Mouse (Mus musculus) stomach, embryonic 15.5 days (tissue): Measurements from ENCODE around the gene Lyve1. TPM values are rescaled to one million over a fixed set of nuclear protein-coding genes. Genes with fewer than 3 reads are reported as not detected.

Experiments used
- ATAC-seq: fragments of 200-750 bp; cut with Nextera tagmentation; 2 replicates; pipeline ENCODE4 v1.8.0; 2017; ENCODE audit warnings: low read depth, moderate number of reproducible peaks, moderate TSS enrichment; ENCODE audit not compliant: insufficient read depth, low FRiP score
- H3K27ac ChIP-seq: fragments of 300-500 bp; sonication (generic); 2 replicates; pipeline ENCODE4 v1.5.1; 2015; ENCODE audit warnings: mild to moderate bottlenecking, inconsistent platforms
- H3K27me3 ChIP-seq: fragments of 300-500 bp; sonication (generic); replicated peaks from 2 replicates; pipeline ENCODE4 v1.6.1; 2015; ENCODE audit warnings: inconsistent platforms
- H3K36me3 ChIP-seq: fragments of 300-500 bp; sonication (generic); 2 replicates; pipeline ENCODE4 v1.6.1; 2015; ENCODE audit warnings: inconsistent platforms
- H3K4me1 ChIP-seq: fragments of 300-500 bp; sonication (generic); 2 replicates; pipeline ENCODE4 v1.6.1; 2015; ENCODE audit warnings: inconsistent platforms
- H3K4me2 ChIP-seq: fragments of 300-500 bp; sonication (generic); 2 replicates; pipeline ENCODE4 v1.6.1; 2015; ENCODE audit warnings: mild to moderate bottlenecking, inconsistent platforms
- H3K4me3 ChIP-seq: fragments of 300-500 bp; sonication (generic); replicated peaks from 2 replicates; pipeline ENCODE4 v1.5.1; 2015; ENCODE audit warnings: inconsistent platforms
- H3K9ac ChIP-seq: fragments of 300-500 bp; sonication (generic); 2 replicates; pipeline ENCODE4 v1.6.1; 2015; ENCODE audit warnings: inconsistent platforms
- H3K9me3 ChIP-seq: fragments of 300-500 bp; sonication (generic); 2 replicates; pipeline ENCODE4 v1.6.1; 2016; ENCODE audit warnings: inconsistent platforms
- WGBS: fragments of 180-500 bp; shearing (Covaris S2); methylation state at CpG from one replicate; pipeline ENCODE4 v1.1.7; 2015; 5-methylcytosine and 5-hydroxymethylcytosine counted together
- polyA plus RNA-seq: library from polyadenylated mRNA; unstranded; fragments of >200 nt; fragmentation: Nextera tagmentation; extraction: Ambion mirVana; gene quantifications from 2 replicates; pipeline ENCODE4 v1.2.1, GENCODE M21; 2015

Gene Lyve1
- polyA plus RNA-seq, 1 experiment from 2014 or later: 13.8 TPM

DNA sequence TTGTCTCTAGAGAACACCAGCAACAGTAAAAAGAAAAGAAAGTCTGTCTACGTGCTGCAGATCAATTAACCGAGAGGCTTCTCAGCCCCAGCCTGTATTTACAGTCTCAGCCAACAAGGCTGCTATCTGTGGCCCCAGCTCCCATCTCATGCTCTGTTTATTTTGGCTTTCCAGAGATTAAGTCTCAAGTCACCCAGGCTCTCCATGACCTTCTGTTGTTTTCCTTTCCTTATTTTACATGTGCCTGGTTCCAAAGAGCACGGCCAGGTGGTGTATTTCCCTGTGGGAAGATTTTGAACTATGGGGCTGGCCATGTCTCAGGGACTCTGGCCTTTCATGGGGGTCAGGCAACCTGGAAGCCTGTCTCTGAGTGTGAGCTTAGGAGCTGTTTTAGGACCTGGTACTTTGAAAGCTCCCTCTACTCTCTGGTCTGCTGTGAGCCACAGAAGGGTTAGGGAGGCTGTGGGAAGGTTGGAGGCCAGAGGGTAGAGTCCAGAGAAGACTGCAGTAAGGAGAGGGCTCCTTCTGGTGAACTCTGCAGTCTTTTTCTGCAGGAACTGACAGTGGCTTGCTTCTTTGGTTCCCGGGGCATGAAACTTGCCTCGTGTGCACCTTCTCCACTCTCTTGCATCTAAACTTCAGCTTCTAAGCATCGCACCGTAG is 11.4 kb downstream of the Lyve1 start:
- ATAC-seq: peak; percentile 86
- Histone ChIP-seq H3K27ac (peak overlapping the region; percentile 87), H3K4me2 (no peak overlapping the region), H3K4me1 (0 out of 2 replicates have a peak, but pooled peaks cover 5% of the 10 kb centered on the region), H3K9me3 (no peaks in the 10 kb centered on the region), H3K9ac (no peak overlapping the region), H3K27me3 (no peaks in the 10 kb centered on the region), H3K36me3 (no peaks in the 10 kb centered on the region), H3K4me3 (no peak overlapping the region)
- 56% methylated on average over 7 of the region's 7 CpGs for WGBS

DNA sequence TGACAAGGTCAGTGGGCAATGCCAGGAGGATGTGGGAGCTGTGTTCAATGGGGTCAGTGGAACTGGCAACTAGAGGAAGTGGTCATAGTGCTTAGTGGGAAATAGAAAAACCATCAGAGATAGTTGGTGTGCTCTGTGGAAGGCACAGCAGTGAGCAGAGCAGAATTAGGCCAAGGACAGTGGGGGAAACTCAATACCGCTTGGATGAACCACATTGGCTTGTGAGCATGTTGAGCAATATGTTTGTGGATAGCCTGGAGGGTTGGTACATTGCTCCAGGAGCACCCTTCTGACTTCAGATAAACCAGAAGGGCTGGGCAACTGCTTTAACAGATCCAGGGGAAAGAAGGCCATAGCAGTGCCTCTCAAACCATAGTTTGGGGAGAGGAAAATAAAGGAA is 14.7 kb downstream of the Lyve1 start:
- 75% methylated on average over 1 of the region's 1 CpGs for WGBS

DNA sequence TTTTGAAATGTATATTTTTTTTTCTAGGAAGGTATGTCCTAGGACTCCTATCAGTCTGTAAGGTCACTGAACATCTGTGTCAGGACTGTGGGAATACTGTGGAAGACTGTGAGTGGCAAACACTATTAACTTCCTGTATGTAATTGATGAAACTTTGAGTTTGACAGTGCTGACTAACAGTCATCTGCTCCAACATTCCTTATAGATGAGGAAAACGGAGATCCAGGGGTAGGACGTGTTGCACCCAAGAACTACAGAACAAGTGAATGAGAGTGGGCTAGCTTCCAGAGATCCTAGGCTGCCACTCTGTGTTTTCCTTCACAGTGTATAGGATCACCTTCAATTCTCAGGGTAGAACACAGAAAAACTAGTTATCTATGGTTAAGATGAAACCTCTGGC is 15.7 kb downstream of the Lyve1 start:
- no peaks in the 10 kb centered on the region for H3K36me3 ChIP-seq
- H3K4me3 ChIP-seq: no peak overlapping the region
- WGBS: 54% methylated on average over 2 of the region's 2 CpGs
- no peaks in the 10 kb centered on the region for H3K27me3 ChIP-seq
- H3K9me3 ChIP-seq: no peaks in the 10 kb centered on the region
- H3K4me2 ChIP-seq: no peak overlapping the region
- 0 out of 2 replicates have a peak, but pooled peaks cover 5% of the 10 kb centered on the region for H3K4me1 ChIP-seq
- H3K9ac ChIP-seq: no peak overlapping the region
- no peak overlapping the region for H3K27ac ChIP-seq
- ATAC-seq: no peak

More for the DNA sequence above, 14.7 kb downstream of the Lyve1 start:
- no peak overlapping the region for H3K4me3 ChIP-seq
- H3K9me3 ChIP-seq: no peaks in the 10 kb centered on the region
- no peak for ATAC-seq
- no peaks in the 10 kb centered on the region for H3K36me3 ChIP-seq
- 0 out of 2 replicates have a peak, but pooled peaks cover 5% of the 10 kb centered on the region for H3K4me1 ChIP-seq
- no peak overlapping the region for H3K4me2 ChIP-seq
- H3K27ac ChIP-seq: no peak overlapping the region
- H3K9ac ChIP-seq: no peak overlapping the region
- H3K27me3 ChIP-seq: no peaks in the 10 kb centered on the region

DNA sequence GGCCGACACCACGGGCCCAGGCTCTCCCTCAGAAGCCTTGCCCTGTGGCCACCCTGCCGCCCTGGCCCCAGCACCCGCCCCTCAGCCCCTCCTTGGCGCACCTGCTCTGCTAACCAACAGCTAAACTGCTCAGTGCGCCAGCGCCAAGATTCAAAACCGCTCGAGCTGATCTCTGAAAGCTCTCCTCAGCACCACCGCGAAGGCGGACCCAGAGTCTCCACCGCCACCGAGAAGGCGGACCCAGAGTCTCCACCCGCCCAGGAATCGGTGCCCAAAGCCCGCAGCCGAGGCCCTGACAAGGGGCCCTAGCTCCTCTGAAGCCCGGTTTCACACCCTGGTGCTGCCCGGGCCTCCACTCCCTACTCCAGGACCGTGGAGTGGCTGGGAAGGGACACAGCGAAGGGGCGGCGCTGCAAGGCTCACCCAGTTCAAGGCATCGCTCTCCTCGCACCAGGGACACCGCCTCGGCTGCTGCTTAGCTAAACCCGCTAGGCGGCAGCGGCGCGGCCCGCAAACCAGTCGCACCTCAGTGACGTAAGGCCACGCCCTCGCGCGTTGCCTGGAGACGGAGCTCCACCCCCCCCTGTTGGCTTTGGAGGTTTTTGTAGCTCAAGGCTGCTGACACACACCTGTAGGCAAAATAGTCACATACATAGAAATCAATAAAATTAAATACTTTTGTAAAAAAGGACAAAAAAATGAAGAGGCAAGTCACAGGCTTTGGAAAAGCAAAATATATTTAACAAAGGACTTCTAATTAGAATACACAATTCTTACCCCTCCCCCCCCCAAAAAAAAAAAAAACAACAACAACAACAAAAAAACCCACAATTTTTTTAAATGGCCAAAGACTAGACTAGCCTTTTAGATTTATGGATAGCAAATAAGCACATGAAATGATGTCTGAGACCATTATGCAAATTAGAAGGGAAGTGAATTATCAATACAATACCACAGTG is 18.8 kb downstream of the Lyve1 start, which contains the start of gene Rnf141:
Gene Rnf141, minus strand, starts transcription at position 542 of the 959 bp plus-strand sequence.
- no peaks in the 10 kb centered on the region for H3K27me3 ChIP-seq
- under 1% methylated on average over 42 of the region's 42 CpGs for WGBS
- H3K36me3 ChIP-seq: no peaks in the 10 kb centered on the region
- H3K4me3 ChIP-seq: peak within 1 kb of the TSS; percentile 84
- no peaks in the 10 kb centered on the region for H3K4me1 ChIP-seq
- H3K4me2 ChIP-seq: peak within 1 kb of the TSS; percentile 76
- no peaks in the 10 kb centered on the region for H3K9me3 ChIP-seq
- peak within 1 kb of the TSS; percentile 84 for H3K9ac ChIP-seq
- peak within 1 kb of the TSS; percentile 96 for H3K27ac ChIP-seq
- peak; percentile 91 for ATAC-seq

DNA sequence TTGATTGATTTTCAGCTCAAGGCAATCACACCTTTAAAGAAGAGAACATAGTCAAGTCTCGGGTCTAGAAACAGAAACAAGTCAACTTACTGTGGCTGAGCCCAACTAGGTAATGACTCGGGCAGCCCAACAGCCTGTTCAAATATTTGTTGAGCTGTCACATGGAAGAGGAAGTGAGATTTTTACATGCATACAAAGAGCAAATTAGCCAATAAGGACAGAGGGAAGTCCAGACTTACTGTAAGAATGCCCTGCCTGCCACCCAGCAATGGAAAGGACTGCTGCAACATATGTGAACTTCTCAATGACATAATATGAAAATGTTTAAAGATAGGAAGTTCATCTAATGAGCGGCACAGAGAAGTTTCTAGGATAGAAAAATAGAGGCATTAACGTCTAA is 22.7 kb downstream of the Lyve1 start:
- Histone ChIP-seq H3K27ac (0 out of 2 replicates have a peak overlapping the region, but pooled peaks have one; percentile 1), H3K9ac (no peak overlapping the region), H3K4me2 (peak overlapping the region; percentile 4; the same call in 1 of the 2 replicates), H3K9me3 (no peaks in the 10 kb centered on the region), H3K4me3 (no peak overlapping the region), H3K27me3 (no peaks in the 10 kb centered on the region), H3K36me3 (no peaks in the 10 kb centered on the region), H3K4me1 (no peaks in the 10 kb centered on the region)
- ATAC-seq: peak; percentile 37; the same call in 1 of the 2 replicates
- WGBS: 51% methylated on average over 4 of the region's 4 CpGs

DNA sequence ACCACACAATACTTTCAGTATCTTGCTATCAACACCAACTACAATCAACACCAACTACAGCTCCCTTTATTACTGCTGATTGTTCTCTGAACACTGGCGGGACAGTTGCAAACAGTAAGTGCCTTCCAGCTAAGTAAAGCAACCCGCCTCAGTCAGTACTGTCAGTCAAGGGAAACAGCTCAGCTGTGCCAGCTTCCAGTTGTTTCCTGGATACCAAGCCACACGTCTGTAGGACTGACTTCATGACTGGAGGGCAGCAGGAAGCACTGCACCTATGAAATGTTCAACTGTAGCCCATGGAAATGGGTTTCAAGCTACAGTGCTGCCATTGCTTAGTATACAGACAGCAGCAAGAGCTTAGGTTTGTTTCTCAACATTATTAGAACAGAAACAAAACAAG is 28.5 kb downstream of the Lyve1 start:
- ATAC-seq: no peak
- 56% methylated on average over 3 of the region's 3 CpGs for WGBS
- no peaks in the 10 kb centered on the region for H3K4me1 ChIP-seq

DNA sequence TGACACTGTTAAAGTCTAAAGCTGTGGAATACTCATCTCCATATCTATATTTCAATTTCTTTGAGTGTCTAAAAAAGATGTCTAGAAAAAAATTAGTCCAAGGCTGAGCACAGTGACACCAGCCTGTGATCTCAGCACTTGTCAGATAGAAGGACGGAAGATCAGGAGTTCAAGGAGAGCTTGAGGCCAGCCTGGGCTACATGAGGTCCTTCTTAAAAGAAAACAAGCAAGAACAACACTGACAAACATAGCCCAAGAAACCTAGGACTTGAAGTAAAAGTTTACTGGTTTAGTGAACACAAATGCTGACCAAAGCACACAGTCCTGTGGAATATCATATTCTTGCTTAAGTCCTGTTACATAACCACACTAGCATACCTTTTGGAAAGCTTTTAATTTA is 29.0 kb downstream of the Lyve1 start:
- Histone ChIP-seq H3K27me3 (no peaks in the 10 kb centered on the region), H3K9me3 (no peaks in the 10 kb centered on the region), H3K4me1 (no peaks in the 10 kb centered on the region), H3K4me2 (no peak overlapping the region), H3K9ac (no peak overlapping the region), H3K36me3 (0 out of 2 replicates have a peak, but pooled peaks cover 9% of the 10 kb centered on the region), H3K4me3 (no peak overlapping the region), H3K27ac (no peak overlapping the region)
- WGBS: 89% methylated on average over 1 of the region's 1 CpGs
- ATAC-seq: no peak

More for the DNA sequence above, 28.5 kb downstream of the Lyve1 start:
- Histone ChIP-seq H3K4me3 (no peak overlapping the region), H3K36me3 (0 out of 2 replicates have a peak, but pooled peaks cover 7% of the 10 kb centered on the region), H3K9me3 (no peaks in the 10 kb centered on the region), H3K9ac (no peak overlapping the region), H3K27me3 (no peaks in the 10 kb centered on the region), H3K27ac (no peak overlapping the region), H3K4me2 (no peak overlapping the region)

DNA sequence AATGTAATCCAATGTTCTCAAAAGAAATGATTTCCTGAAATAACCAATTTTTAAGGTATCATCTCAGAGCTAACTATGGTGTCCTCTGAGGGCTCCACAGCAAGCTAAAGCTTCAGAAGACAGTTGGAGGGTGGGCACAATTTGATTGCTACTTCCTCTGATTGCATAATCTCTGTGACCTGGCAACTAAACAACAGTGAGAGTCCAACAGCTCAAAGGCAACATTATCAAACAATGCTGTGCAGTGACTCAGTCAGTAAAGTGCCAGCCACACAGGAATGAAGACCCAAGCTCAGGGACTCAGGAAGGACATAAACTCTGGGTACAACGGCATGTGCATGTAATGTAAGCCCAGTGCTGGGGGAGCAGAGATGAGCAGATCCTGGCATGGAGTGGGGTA is 30.0 kb downstream of the Lyve1 start:
- Histone ChIP-seq H3K36me3 (peaks cover 18% of the 10 kb centered on the region; the same call in 1 of the 2 replicates), H3K4me2 (no peak overlapping the region)

DNA sequence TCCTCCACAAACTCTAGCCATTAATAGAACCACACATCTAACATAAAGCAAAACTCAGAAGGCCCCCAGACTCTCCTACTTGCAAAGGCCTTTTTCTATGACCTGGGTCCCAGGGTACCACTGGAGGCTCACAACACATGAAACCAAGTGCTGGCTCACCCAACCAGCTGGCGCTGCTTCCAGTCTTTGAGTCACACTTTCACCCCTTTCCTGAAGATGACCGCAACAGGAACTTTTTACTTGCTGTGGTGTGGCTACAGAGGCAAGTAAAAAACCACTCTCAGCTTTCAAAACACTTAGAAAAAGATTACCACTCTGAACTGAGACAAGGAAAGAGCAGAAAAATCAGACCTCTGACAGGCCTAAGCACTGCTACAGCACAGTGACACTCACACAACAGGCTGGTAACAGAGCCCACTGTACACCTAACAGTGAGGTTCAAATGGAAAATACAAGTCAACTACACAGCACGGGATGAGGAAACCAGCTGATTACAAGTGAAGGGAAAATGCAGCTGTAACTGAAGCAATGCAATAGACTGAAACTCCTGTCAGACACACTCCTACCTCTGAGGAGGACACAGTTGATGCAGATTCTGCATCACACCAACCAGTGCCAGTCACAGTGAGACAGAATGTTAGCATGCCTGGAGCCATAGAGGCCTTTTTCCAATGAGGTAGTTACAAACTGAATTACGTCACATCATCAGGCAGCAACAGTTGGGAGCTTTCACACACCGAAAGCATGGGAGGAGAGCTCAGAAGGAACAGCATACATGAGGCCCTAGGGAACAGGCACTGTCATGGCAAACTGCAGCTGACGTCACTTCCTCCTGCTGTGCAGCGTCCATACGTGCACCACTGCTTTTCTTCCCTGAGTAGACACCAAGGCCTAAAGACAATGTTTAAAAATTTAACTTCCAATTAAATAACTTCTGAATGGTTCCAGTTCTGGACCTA is 38.8 kb downstream of the Lyve1 start:
- ATAC-seq: no peak
- H3K9ac ChIP-seq: no peak overlapping the region
- H3K4me2 ChIP-seq: no peak overlapping the region
- no peak overlapping the region for H3K4me3 ChIP-seq
- 87% methylated on average over 8 of the region's 8 CpGs for WGBS
- H3K36me3 ChIP-seq: peaks cover 19% of the 10 kb centered on the region; the same call in 1 of the 2 replicates
- H3K27ac ChIP-seq: no peak overlapping the region
- no peaks in the 10 kb centered on the region for H3K27me3 ChIP-seq
- H3K4me1 ChIP-seq: no peaks in the 10 kb centered on the region
- H3K9me3 ChIP-seq: no peaks in the 10 kb centered on the region

More for the DNA sequence above, 30.0 kb downstream of the Lyve1 start:
- no peak for ATAC-seq
- no peaks in the 10 kb centered on the region for H3K27me3 ChIP-seq
- H3K4me3 ChIP-seq: no peak overlapping the region
- no peak overlapping the region for H3K9ac ChIP-seq
- H3K4me1 ChIP-seq: no peaks in the 10 kb centered on the region
- WGBS: 93% methylated on average over 1 of the region's 1 CpGs
- no peaks in the 10 kb centered on the region for H3K9me3 ChIP-seq
- H3K27ac ChIP-seq: no peak overlapping the region

DNA sequence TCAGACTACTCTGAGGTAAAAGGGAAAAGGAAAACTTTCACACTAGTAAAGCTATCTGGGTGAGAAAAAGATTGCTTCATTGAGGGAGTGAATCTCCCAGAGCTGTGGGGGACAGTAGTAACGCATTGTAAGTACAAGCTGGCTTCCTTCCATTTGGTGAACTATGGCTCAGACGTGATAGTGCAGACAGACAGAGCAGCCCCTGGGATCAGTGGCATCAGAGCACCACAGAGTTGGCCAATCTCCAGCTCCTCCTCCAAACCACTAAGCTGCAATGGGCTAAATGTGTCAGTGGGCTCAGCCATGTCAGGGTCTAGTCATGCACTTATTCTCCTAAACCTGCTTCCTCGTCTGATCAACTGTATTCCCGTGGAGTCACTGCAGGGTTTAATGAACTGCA is 39.4 kb downstream of the Lyve1 start:
- no peak for ATAC-seq
- H3K4me1 ChIP-seq: no peaks in the 10 kb centered on the region
- H3K36me3 ChIP-seq: peaks cover 13% of the 10 kb centered on the region; the same call in 1 of the 2 replicates
- H3K27ac ChIP-seq: no peak overlapping the region
- no peaks in the 10 kb centered on the region for H3K27me3 ChIP-seq
- no peak overlapping the region for H3K4me3 ChIP-seq
- H3K9me3 ChIP-seq: no peaks in the 10 kb centered on the region
- WGBS: 65% methylated on average over 4 of the region's 4 CpGs
- no peak overlapping the region for H3K4me2 ChIP-seq
- no peak overlapping the region for H3K9ac ChIP-seq

DNA sequence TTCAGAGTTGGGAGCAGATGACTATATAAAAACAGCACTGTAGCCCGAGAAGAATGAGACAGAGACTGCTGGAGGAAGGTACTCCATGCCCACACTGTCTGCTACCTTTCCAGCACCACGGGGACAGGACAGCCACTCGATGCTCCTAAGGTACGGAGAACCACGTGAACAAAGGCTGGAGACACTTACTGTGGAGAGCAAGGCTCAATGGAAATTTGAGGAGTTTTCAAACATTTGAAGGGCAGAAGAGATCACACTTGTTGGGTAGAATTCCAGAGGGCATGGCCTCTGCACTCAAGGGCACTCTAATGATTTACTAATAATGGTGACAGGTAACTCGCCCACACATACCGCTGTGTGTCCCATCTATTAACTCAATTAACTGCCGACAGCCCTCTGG is 40.0 kb downstream of the Lyve1 start:
- peaks cover 9% of the 10 kb centered on the region; the same call in 1 of the 2 replicates for H3K36me3 ChIP-seq
- WGBS: 65% methylated on average over 8 of the region's 8 CpGs
- H3K4me1 ChIP-seq: no peaks in the 10 kb centered on the region
- H3K9ac ChIP-seq: no peak overlapping the region
- no peak for ATAC-seq
- H3K4me2 ChIP-seq: no peak overlapping the region
- H3K27ac ChIP-seq: no peak overlapping the region
- H3K4me3 ChIP-seq: no peak overlapping the region
- H3K27me3 ChIP-seq: no peaks in the 10 kb centered on the region
- no peaks in the 10 kb centered on the region for H3K9me3 ChIP-seq
